Mouse (Mus musculus) left cerebral cortex, postnatal 25 days (tissue): ENCODE results near the gene Gm43738. TPM values are rescaled to one million over a fixed set of nuclear protein-coding genes. Genes with fewer than 3 reads are reported as not detected.

Source experiments
- DNase-seq, 2 experiments: peaks; one replicate each; pipeline ENCODE4 v3.0.0; 2022; ENCODE audit warnings: low spot score in 2 of 2, mixed read lengths in 1 of 2
- intact Hi-C: fragments of 180-260 bp; cut with DNase I; formaldehyde crosslinking; loops from one replicate; pipeline ENCODE4 v1.15.1; 2025
- total RNA-seq, 2 experiments: library from RNA; stranded (reverse); gene quantifications; 2 replicates each; pipeline ENCODE4 v1.2.3; 2021

Gene Gm43738
- not detected for total RNA-seq

DNA sequence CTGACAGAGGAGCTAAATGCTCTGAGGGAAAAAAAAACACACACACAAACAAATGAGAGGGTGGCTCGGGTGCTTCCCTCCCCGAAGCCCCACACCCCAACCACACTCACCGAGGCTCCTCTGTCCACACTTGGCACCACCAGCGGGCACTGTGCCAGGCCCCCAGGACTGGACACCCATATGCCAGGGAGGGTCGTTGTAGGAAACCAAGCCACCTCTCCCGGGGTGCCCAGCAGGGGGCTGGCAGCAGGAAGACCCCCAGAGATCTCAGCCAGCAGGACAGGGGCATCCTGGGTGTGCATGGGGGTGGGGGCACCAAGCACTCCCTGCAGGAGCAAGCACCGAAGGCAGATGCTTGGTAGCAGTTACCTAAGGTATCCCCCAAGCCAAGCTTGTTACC lies at the start of gene Gm43738:
Gm43738 (minus strand) TSS at position 289 of the 400 bp plus-strand sequence.
- DNase-seq, result no peak
- intact Hi-C loops, result no loop called here

DNA sequence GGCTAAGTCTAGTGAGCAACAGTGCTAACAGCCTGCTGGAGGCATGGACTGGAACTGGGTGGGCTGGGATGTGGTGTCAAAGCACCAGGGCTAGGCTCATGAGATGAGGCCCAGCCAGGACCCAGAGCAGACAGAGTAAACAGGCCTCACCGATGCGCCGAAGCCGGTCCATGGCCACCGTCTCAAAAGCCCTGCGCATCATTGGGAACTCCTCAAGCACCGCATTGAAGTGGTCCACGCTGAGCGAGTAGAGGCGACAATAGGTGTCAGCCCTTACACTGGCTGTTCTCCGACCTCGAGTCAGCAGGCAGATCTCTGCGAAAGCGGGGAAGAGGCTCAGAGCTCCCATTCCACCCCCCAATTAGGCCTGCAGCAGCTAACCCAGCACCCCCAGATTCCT lies 47.7 kb upstream of the Gm43738 start:
- intact Hi-C loops, result no loop called here
- no peak for DNase-seq

GRCm38 (mm10) chr3:89147979-89148311 lies 47.0 kb upstream of the Gm43738 start:
- DNase-seq, result no peak
- intact Hi-C loops, result no loop called here

DNA sequence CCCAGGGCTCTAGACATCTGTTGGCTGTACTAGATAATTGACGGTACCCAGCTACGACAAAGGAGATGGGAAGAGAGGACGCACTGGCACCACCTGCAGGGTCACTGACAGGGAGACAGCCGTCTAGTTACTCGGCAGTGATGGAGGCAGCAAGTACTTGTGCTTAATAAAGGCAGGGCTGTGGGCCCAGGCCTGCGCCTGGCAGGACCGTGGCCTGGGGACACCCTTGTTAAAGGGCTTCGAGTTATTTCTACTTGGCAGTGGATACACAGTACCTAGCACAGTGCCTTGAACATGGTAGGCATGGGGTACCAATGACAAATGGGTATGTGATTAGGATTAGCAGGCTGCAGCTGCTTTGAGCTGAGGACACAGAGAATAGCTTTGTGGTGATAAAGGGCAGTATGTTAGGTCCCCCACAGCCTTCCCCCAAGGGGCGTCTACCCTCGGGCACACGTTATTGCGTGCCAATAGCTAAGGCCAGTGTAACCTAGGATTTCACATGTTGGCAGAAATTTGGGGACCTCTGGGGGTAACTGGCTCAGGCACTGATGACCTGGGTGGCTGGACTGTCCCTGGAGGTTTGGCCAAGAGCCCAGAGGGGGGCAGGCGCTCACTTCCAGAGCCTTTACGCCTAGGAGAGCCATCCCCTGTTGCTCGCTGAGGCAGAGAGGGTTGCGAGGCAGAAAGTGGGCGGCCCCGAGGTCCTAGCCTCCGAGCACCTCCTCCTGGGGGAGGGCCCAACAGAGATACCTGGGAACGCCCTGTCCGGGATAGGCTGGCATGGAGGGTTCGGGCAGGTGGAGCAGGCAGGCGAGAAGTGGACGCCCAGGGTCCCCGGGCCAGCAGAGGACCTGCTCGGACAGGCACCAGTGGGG lies 46.4 kb upstream of the Gm43738 start:
- no peak for DNase-seq
- intact Hi-C loops, result no loop called here

- DNase-seq, result no peak
- intact Hi-C loops, result no loop called here
Measured at GRCm38 (mm10) chr3:89145566-89145965, 44.7 kb upstream of the Gm43738 start.

GRCm38 (mm10) chr3:89144821-89145220 lies 43.9 kb upstream of the Gm43738 start:
- intact Hi-C loops, result no loop called here
- DNase-seq, result no peak

GRCm38 (mm10) chr3:89136365-89136764 lies 35.5 kb upstream of the Gm43738 start:
- no peak for DNase-seq
- intact Hi-C loops, result no loop called here

GRCm38 (mm10) chr3:89135958-89136357 lies 35.1 kb upstream of the Gm43738 start, which contains the start of gene Pklr:
Gene Pklr, plus strand, starts transcription at chr3:89136142.
- no peak for DNase-seq
- intact Hi-C loops, result no loop called here

GRCm38 (mm10) chr3:89133752-89134151 lies 32.9 kb upstream of the Gm43738 start:
- no peak for DNase-seq
- intact Hi-C loops, result no loop called here

GRCm38 (mm10) chr3:89133063-89133450 lies 32.2 kb upstream of the Gm43738 start:
- intact Hi-C loops, result no loop called here
- no peak for DNase-seq

GRCm38 (mm10) chr3:89132285-89133062 lies 31.6 kb upstream of the Gm43738 start:
- DNase-seq, result peak; percentile 31 to 59
- intact Hi-C loops, result loop anchor here (1.0 kb wide), 1 partner anchor 26 kb away; no protein-coding TSS in a partner anchor

- DNase-seq, result peak; percentile 63 to 94
- intact Hi-C loops, result loop anchor here (1.0 kb wide), 1 partner anchor 26 kb away; no protein-coding TSS in a partner anchor
Measured at GRCm38 (mm10) chr3:89131816-89132215, 30.9 kb upstream of the Gm43738 start.

DNA sequence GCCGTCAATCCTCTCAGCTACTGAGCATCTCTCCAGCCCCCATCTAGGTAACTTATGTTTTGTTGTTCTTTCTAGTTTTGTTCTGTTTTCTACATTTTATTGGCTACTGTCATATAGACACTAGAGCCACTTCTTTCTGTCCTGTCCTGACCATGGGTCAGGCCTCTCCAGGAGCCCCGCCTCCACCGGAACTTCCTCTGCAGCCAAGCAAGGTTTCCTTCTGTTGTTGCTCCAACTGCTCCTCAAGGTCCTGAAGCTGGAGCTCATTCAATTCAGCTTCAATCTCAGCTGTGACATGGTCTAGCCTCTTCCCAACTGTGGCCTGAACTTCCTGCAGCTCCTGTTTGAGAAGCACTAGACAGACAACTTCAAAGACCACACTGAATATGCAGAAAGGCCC lies 29.0 kb upstream of the Gm43738 start:
- intact Hi-C loops, result no loop called here
- DNase-seq, result no peak

- DNase-seq, result no peak
- intact Hi-C loops, result no loop called here
Measured at GRCm38 (mm10) chr3:89125981-89126380, 25.1 kb upstream of the Gm43738 start.

GRCm38 (mm10) chr3:89124241-89124640 lies 23.3 kb upstream of the Gm43738 start:
- intact Hi-C loops, result no loop called here
- DNase-seq, result no peak

DNA sequence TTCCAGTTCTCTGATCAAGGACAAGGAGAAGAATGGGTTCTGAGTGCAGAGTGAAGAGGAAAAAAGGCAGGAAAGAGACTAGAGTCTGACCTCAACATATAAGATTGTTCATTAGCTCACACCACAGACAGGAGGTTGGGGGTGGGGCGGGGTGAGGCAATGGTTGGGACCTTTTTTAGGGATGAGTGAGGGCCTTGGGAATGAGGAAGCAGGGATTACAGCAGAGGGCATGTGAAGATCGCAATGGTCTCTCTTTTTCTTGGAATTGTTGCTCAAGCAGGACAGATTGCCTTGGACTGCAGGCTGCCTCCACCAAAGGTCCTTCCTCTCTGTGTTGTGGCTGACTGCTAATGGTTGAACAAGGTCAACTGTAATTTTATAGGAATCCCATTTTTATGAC lies 22.4 kb upstream of the Gm43738 start:
- intact Hi-C loops, result no loop called here
- DNase-seq, result no peak

DNA sequence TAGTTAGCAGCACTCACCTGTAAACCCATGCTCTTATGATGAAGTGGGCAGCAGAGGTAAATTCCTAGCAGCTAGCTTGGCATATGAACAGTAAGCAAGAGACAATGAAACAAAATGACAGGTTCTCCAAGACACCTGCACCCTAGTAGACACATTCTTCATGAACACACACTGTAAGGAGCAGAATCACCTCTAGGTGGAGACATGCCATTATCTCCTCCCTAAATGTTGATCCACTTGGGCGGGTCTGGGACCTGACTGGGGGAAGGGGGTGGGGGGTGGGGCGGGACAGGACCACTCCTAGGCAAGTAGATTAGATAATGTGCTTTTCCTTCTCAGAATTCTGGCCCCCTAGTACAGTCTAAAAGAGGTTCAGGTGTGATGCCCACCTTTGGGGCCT lies 14.6 kb upstream of the Gm43738 start:
- DNase-seq, result peak in 1 of 2 experiments; percentile 49
- intact Hi-C loops, result loop anchor here (2.0 kb wide), 1 partner anchor 43 kb away; no protein-coding TSS in a partner anchor

GRCm38 (mm10) chr3:89113058-89113457 lies 12.2 kb upstream of the Gm43738 start:
- intact Hi-C loops, result no loop called here
- no peak for DNase-seq

DNA sequence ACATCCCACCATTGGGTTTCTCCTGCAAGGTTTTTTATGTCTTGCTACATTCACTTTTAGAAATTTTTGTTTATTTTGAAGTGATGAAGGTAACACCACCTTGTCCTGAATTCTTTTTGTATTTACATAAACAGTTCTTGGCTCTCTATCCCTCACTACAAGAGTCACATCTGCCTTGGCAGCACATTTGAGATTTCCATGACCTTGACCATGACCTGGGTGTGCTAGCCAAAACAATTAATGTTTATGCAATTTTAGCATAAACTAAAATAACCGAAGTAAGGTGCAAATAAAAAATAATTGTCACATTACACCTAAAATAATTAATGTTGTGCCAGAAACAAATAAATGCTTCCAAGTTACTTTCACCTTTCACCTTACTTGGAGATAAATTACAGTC lies 7.2 kb upstream of the Gm43738 start:
- intact Hi-C loops, result no loop called here
- DNase-seq, result no peak

GRCm38 (mm10) chr3:89107545-89107944 lies 6.6 kb upstream of the Gm43738 start:
- intact Hi-C loops, result no loop called here
- no peak for DNase-seq

DNA sequence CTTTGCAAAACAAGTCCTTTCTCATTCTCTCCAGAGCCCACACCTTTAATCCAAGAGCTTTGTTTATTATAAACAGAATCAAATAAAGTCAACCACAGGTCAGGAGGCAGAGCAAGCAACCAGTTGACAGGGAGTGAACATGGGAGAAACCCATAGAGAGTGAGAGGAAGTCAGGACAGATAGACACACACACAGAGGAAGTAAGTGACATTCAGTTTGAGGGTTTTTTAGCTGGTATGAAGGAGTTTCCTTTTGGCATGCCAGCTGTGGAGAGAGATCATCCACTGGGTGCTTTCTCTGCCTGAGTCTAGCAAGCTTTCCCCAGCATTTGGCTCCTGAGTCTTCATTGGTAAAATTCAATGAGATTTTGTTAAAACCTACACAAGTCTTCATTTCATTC lies 6.0 kb upstream of the Gm43738 start:
- no peak for DNase-seq
- intact Hi-C loops, result no loop called here
